Mouse (Mus musculus) liver, embryonic 14.5 days (tissue): Measurements from ENCODE around the gene Myo1a.

Experiments
- CTCF ChIP-seq: IDR thresholded peaks from 2 replicates; pipeline ENCODE4 v1.5.1; 2016; ENCODE audit warnings: antibody characterized with exemption, low read depth, control low read depth
- EP300 ChIP-seq: IDR thresholded peaks from 2 replicates; pipeline ENCODE4 v1.6.1; 2016; ENCODE audit warnings: antibody characterized with exemption, low read depth

GRCm38 (mm10) chr10:127674794-127675522 is 30.0 kb upstream of the Myo1a start:
- peak; percentile 99 for TF ChIP-seq CTCF
- 0 out of 2 replicates have a peak, but pooled peaks have one; percentile 6 for TF ChIP-seq EP300
